Mouse (Mus musculus) pancreas, adult 10 weeks (tissue): ENCODE data around the gene Rtca. TPM values are rescaled to one million over a fixed set of nuclear protein-coding genes. Genes with fewer than 3 reads are reported as not detected.

Source experiments
- polyA plus RNA-seq: library from polyadenylated mRNA; stranded (reverse); fragments of 350-450 nt; fragmentation: Illumina TruSeq; extraction: RNeasy Lipid Tissue Mini Kit (QIAGEN cat#74804); gene quantifications from one replicate; pipeline ENCODE4 v1.2.3, GENCODE M21; 2015; ENCODE audit warnings: low read depth, low replicate concordance; ENCODE audit not compliant: insufficient read depth

The Rtca gene
- 6.6 TPM for polyA plus RNA-seq

DNA sequence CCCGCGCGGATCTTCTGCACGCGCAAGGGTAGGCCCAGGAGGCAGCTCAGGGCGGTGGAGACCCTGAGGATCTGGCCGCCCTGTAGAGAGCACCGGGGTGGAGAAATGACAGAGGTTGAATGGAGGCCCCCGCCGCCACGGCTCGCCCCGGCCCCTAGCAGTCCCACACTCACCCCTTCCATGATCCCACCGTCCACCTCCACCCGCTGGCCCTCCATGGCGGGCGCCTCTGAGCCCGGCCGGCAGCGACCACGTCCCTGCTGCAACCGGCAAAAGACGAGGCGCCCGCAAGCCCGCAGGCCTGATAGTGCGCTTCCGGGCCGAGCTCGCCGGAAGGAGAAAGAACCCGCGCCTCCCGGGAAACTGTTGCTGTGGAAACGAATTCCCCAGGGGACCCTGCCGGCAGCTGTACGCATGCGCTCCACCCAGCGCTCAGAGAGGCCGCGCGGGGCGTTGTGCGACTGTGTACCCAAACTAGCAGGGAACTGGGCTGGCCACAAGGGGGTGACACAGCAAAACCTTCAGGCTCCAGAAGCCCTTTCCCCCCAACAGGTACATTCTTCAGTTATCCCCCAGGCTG lies at the start of gene Rtca:
Rtca (minus strand) TSS at position 437 of the 580 bp plus-strand sequence.

DNA sequence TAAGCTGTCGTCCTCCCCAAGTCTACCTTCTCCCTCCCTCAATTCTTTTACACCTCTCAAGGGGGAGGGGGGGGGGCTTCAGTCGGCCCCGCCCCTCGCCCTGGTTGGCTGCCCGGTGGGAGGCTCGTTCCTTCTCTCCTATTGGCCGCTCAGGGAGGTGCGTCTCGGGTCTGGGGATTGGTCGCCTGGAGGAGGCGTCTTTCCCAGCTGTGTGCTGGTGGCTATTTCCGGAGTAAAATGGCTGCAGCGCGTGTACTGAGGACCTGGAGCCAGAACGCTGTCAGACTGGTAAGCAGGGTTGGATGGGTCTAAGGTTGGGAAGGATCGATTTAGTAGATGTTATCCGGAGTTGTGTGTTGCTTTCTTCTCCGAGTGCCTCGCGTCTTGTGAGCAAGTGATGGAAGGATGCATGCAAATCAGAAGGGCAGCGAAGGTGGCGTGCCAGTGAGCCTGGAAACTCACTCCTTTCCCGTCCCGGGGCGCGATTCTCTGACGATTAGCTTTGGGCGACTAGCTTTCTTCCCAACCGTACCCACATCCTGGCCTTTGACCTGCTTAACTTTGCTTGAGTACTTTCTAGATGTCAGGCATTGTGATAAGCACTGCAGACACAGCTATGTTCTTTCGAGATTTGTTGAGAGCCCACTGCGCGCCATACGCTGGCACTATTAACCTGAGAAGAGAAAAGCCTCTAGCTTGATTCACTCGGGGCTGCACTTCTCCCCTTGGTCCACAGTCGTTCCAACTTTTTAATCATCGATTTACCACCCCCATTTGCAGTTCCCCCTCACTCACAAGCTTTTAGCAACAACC lies 5.1 kb upstream of the Rtca start, which contains the start of gene Dbt:
Dbt (plus strand) TSS at position 167 of the 813 bp plus-strand sequence.

Other genes with a start within 250 kb of the Rtca start
- gene Cdc14a, start 84.2 kb downstream of the Rtca start, polyA plus RNA-seq: 0.81 TPM
- 6.7 TPM for gene Dbt, start 4.9 kb upstream of the Rtca start, polyA plus RNA-seq
- 0.44 TPM for gene Lrrc39, start 54.8 kb upstream of the Rtca start, polyA plus RNA-seq
- 1.3 TPM for gene Sass6, start 86.8 kb upstream of the Rtca start, polyA plus RNA-seq
- gene Trmt13, start 106.4 kb upstream of the Rtca start, polyA plus RNA-seq: 8.4 TPM
- 9.5 TPM for gene Mfsd14a, start 154.5 kb upstream of the Rtca start, polyA plus RNA-seq
- gene Gm43191, start 173.1 kb upstream of the Rtca start, polyA plus RNA-seq: not detected
- 4.7 TPM for gene Slc35a3, start 204.6 kb upstream of the Rtca start, polyA plus RNA-seq